Mouse (Mus musculus) kidney, adult 18-20 months (tissue): Measurements from ENCODE around the gene Pgm2.

Experiments
- DNase-seq: peaks from one replicate; pipeline ENCODE4 v3.0.0; 2021

Pgm2 gene

DNA sequence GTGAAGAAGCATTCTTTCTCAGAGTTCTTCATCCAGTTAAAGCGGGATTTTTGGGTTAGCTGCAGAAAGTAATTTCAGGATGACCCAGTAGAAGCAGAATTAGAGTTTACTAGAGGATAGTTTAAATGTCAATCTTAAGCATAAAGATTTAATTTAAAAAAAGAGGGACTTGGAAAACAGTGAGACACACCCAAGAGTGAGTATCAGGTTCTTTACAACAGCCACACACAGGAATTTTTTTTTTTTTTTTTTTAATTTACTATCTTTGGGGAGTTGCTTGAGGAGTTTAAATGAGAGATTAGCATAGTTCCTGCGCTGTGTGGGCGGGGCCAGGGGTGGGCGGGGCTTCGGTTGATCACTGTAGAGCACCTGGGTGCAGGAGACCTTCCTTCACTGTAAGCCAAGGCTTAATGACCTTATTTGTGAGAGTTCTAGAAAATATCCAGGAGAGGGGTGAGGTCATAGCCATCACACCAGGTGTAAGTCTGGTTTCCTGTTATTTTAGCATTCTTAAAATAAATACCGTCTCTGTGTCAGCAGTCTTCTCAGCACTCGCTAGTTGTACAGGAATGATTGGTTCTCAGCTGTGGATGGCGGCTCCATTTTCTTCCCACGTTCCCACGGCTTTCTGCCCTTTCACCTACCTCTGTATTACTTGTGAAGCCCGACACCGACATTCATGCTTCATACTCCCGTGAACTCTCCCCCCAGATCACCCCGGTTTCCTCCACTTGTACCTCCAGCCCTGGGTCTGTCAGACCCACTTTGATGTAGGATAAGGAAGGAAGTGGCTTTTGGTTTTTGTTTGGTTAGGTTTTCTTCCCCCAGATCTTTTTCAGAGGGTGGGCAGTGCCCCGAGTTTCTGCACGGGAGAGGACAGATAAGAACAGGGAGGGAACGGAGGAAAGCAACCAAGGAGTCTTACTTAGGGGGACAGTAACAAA is 56.7 kb downstream of the Pgm2 start:
- DNase-seq: no peak

DNA sequence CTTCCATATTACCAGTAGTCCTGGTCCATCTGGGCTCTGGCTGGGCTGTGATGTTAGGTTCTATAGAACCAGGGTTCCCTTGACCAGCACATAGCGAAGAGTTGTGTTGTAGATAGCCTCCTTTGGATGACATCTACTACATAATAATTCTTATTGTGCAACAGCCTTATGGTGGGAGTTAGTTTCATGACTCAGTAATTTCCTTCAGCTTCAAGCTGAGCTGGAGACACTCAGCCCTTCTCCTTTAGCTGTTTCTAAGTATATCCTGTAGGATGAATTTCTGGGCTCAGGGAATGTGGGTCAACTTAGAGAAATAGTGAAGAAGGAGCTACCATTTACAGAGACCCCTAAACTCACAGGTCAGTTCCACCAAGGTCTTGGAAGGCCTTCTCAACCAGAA is 60.6 kb downstream of the Pgm2 start:
- no peak for DNase-seq

DNA sequence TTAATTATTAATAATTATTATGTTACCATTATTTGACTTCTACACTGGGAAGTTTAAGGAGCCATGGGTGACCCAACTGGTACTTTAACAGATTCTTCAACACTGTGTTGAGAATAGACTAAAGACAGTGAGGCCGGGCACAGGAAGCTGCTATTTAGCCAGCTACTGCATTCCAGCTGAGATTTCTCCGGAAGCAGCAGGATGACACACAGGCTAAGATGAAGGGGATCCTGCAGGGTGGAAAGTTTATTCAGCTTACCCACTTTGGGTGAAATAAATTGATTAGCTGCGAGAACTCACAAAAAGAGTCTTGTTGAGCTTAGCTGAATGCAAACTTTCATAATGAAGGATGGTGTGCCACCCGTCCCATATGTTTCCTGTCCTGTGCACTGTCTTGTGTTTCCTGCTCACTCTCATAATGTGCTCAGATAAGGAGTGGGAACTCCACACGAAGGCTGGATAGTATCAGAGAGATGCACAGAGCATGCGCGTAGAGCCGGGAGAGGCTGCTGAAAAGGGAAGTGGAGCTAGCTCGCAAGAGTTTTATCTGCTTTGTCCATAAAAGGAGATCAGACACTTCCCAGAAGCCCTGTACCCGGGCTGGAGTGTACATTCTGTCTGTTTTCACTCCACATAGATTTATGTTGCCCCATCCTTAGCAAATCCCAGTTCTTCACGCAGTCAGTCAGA is 63.3 kb downstream of the Pgm2 start, which contains the start of gene Tbc1d1:
TSS of gene Tbc1d1 (plus strand) at position 445 of the 690 bp plus-strand sequence.
- peak; percentile 55 for DNase-seq

DNA sequence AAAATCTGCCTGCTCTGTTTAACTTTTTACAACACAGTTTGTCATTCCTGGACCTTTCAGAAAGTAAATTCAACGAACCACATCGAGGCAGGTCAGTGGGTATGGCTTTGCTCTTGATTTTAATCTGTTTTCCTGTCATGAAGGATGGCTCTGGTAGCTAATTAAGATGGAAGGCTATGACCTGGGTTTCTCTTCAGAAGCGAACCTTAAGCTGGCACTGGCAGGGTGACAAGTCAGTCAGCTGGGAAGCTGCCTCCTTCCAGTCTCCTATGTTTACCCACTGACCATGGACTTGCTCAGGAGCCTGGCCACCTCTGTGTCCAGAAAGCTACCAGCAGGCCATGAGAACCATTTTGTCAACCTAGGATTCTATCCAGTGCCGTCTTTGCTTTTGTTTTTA is 63.8 kb downstream of the Pgm2 start:
- DNase-seq: peak; percentile 38

DNA sequence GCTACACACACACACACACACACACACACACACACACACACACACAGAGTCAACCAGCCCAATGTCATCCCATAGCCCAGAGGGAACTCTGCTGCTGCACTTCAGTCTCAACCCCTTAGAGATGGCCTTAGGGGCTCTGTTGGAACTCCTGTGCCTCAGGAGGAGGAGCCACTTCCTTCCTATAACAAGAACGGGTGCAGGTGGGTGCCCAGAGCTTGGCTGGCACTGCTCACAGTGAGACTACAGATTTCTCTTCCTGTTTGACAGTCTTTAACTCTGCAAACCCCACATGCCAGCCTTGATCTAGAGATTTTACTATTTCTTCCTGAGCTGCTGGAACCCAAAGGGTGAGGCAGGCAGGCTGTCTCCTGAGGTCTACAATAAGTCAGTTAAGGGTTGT is 65.2 kb downstream of the Pgm2 start:
- DNase-seq: no peak

DNA sequence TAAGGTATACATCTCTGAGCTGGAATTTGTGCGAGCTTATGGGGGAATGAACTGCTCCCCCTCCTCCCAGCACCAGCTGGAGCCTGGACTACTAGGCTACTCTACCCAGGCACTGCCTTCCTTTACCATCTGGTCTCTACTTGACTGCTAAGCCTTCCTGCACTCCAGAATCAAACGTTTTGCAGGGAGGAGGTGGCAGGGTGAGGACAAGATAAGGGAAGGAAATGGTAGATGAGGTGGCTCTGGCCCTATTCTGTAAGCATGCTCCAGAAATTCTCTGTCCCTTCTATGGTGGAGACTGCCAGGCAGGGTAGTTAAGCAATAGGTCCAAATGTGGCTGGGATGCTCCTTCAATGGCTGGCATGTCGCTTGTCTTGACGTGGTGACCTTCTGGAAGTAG is 65.8 kb downstream of the Pgm2 start:
- no peak for DNase-seq

DNA sequence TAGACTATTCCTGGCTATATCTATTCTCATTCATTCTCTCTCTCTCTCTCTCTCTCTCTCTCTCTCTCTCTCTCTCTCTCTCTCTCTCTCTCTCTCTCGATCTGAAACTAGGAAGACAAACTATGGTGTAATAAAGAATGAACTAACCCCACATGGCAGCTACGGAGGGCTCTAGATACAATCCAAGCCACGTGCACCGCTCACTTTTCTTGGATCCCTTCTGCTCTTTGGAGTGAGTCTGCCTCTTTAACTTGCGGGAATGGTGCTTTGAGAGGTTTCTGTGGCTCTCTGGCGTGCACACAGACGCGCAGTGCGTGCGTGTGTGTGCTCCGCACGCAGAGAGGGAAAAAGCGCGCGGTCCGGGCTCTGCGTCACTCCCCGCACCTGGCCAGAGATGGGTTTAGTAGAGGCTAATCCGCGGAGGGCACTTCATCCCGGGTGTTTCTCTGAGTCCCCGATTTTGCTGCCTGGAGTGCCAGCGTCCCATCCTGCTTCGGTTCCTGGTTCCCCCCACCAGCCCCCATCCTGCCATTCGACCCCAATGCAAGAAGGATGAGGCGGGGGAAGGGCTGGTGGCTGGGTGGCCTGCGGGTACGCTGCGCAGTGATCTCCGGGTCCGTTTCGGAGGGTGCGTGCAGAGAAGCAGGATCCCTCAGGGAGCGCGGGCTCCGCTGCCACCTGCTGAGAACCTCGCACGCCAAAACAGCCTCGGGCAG is 66.5 kb downstream of the Pgm2 start:
- no peak for DNase-seq

DNA sequence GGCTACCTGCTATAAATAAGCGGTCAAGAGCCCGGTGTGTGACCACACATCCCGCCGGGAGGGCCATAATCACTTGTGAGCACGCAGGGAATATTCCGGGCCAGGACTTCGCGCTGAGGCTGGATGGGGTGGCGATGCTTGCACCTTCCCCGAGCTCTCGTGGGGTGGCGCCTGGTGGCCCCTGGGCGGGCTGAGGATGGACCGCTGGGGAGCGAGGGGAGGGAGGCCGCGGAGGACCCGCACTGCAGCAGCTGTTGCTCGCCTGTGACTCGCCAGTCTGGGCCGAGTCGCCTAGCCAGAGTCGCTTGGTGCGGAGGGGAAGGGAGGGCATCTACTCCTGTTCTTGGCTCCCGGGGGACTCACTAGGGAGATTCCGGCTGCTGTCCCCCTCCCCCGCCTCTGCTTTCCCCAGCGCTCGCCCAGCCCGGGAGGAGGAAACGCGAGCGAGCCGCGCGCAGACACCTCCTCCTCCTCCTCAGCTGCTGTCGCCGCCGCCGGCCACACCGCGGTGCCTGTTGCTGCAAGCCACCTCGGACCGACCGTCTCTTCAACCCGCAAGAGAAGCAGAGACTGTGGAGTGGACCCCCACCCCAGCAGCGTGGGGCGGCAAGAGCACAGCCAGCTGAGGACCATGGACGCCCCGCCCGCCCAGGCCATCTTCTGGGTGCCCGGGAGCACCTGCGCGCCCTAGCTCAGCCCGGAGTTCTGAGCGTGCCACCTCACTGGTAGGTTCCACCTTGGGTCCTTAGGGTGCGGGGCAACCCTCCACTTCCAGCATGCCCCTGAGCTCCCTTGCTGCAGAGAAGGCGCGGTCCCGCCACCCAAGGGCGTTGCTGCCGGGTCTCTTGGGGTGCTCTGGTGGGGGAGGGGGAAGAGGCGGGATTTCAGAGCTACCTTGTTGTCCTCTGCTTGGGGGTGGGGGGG is 67.3 kb downstream of the Pgm2 start:
- DNase-seq: peak; percentile 71

DNA sequence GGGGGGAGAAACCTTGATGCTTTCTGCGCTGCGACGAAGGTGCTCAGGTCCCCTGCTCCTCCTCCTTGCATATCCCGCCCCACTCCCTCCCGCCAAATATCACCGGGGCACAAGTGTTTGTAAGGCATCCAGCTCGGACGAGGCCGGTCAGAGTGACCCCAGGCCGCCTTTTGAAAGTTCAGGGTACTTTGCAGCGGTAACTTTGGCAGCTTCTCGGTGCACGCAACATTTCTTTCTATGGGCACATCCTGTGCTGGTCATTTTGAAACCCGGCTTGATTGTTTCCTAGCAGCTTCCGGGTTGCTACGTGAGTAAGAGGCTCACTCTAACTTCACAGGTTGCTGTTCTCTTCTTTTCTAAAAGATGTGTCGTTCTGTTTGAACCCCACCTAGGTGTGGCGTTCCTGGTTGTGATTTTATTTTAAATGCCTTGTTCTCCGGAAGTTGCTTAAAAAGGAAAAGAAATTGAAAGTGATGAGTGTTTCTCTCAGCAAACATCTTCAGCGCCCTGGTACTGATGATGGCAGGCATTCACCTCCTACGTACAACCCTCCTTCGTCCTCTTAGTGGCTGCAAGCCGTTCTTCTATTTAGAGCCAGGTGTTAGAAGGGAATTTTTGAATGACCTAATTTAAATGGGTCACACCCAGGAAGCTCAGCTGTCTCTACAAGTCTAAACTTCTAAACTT is 68.1 kb downstream of the Pgm2 start:
- DNase-seq: peak; percentile 21

DNA sequence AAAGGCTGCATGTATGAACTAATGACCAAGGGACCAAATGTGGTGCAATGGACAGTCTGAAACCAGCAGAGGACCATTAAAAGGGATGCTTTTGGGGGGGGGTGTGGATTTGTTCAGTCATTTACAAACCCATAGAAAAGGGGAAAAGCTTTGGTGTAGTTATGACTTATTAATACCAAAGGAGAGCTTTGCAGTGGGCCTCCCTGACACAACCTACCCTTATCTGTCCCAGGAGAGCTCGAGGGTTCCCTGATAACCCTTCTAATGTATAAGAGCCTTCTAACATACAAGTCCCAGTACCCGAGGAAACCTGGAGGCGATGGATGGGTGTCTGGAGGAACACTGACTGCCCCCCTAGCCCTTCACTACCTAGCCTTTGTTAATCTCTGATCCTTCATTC is 69.2 kb downstream of the Pgm2 start:
- DNase-seq: no peak

DNA sequence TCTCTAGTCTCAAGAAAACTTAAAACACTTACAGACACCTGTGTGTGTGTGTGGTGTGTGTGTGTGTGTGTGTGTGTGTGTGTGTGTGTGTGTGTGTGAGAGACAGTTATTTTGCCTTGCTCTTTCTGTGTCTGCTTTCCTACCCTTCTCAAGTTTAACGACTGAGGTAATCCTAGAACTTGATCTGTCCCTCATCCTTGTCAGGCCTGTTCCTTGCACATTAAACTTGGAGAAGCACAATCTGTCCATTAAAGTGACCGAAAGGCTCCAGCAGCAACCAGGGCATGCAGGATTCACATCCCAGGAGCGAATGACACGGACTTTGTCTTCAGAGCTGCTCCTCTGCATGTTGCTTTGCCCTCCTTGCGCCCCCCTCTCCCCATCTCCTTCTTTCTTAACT is 69.8 kb downstream of the Pgm2 start:
- DNase-seq: no peak

DNA sequence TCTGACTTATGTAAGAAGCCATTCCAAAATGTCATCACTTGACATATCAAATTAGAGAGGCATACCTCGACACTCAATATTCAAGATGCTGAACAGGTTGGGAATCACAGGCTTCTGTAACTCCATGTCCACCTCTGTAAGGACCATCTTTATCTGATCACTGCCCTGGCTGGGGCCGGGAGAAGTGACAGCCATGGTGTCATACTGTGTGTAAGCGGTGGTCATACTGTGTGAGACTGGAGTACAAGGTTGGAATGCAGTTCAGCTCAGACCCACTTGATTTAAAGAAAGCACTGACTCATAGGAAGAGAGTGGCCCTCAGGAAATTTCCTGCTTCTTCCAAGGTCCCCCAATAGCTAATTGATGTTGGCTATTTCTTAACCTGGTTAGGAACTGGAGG is 71.7 kb downstream of the Pgm2 start:
- DNase-seq: no peak

DNA sequence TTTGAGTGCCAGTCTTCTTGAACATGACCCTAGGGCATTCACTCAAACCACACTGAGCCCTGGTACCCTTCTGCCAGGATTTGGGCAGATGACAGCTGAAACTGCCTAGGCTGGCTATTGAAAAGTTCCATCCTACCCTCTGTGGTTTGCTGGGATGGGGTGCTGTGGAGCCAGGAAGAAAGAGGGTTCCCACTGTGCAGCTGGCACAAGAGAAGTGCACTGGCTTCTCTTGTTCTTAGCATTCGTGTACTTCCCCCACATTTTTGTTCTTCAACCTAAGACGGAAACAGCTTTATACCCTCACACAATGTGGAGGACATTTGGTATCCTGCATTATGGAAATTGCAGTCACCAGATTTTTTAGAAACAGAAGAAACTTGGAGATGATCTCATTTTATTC is 73.1 kb downstream of the Pgm2 start:
- DNase-seq: no peak

DNA sequence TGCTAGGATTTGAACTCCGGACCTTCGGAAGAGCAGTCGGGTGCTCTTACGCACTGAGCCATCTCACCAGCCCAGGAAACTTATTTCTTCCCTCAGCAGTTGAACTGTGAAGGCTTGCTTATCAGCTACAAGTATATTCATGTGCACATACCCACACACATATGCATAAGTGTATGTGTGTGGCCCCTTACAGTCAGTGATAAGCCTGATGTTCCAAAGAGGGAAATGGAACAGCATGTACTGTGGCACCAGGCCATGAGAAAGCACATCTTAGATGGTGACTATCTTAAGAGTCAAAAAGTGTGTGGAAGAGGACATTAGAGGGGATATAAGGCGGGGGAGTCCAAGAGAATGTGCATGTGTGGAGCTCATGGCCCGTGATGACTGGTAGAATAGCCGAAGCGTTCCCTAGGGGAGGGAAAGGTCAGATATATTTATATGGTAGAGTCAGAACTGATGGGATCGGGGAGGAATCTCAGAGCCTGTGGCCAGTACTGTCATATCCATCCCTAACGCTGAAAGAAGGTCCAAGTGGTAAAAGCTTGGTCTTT is 76.3 kb downstream of the Pgm2 start:
- DNase-seq: no peak

DNA sequence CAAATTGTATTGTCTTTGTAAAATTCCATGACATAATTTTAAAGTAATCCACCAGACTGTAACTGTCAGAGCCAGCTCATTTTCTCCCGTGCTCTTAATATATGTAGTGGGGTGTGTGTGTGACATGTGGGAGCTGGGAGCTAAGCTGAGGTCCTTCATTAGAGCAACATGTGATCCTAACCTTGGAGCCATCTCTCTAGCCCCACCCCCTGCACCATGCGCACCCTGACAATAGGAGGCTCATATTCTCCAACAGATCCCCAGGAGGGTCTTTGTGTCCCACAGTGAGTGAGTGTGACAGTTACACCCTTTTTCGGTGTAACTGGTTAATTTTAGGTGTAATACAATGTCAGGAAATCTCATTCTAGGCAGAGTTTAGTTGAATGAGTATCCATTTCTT is 80.1 kb downstream of the Pgm2 start:
- no peak for DNase-seq

DNA sequence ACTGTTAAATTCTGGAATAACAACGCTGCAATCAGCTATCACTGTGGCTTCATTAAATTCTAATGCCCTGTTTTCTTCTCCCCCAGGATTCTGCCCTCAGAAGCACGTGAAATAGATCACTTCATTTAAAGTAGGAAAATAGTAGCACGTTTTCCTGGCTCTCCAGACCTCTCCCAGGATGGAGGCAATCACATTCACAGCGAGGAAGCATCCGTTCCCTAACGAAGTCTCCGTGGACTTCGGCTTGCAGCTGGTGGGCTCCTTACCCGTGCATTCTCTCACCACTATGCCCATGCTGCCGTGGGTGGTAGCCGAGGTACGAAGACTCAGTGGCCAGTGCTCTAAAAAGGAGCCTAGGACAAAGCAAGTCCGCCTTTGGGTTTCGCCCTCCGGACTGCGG is 80.6 kb downstream of the Pgm2 start:
- DNase-seq: no peak

DNA sequence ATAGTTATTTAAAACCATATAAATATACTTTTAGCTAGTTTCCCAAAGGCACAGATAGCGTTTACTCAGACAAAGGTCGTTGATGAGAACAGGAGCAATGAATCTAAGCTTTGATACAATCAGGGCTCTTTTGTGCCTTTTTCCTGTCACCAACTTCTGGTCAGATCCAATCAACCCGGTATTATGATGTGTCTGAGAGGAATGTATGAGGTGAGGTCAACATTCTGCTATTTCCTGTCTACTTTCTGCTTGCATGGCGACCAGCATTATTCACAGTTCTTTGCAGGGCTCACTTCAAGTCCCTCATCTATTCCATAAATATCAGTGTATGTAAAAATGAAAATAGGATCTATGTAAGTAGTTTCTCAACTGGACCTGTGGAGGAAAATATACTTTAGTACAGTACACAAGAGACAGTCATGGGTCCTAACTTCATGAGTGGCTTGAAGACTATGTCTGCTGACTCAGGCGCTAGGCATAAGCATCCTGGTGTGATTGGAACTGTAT is 81.7 kb downstream of the Pgm2 start:
- DNase-seq: no peak
